8 mouse cellular contexts compared by ENCODE assay signal in the genomic region with DNA sequence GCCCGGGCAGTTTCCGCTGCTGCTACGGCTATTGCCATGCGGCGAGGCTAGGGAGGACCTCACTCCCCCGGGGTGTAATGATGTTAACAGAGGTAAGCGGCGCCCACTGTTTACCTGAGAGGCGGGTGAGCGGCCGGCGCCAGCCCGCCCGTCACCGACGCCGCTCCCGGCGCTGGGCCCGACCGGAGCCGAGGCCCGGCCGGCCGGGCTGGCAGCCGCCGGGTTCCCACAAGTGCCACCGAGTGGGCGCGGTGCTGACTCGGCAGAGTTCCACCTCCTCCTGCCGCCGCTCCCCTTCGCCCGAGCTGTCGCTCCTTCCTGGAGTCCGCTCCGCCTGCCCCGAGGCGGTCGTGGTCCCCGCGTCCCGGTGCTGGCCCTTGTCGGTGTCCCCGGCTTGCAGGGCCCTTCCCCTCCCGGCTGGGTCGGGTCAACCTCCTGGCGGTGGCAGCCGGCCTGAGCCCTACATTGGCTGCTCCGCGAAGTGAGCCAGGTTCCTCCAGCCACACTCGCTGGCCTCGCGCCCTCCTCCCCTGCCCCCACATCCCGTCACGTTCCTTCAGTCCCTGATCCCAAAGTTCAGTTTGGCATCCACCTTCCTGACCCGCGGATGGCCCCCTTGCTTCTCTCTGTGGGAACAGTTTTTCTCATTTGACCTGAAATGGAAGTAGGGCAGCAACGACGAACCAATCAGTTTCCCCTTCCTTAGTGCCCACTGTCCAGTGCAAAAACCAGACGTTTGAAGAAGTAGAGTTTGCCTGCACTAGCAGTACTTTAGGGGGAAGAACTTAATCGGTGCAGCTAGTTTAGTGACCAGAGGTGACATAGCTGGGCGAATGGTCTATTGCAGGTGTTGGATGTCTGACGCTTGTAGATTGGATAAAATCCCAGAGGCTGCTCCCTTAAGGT. TPM values are rescaled to one million over a fixed set of nuclear protein-coding genes. Genes with fewer than 3 reads are reported as not detected.
A peak's percentile ranks its signal among the peaks of the same experiment; 100 is the strongest.
DNase-seq lines count a peak whose midpoint lies in the region; ATAC-seq and TF ChIP-seq lines count a peak whose summit lies in the region.

No protein-coding gene starts in this region.

- TF ChIP-seq POLR2A in cortical plate, adult 2 months (IDR thresholded peaks at IDR 0.05; ENCODE audit: extremely low read depth, insufficient read depth, low read length) = no peak

- WGBS in hindbrain, embryonic 16.5 days = under 1% methylated on average over 42 of the region's 65 CpGs
- WGBS in limb, embryonic 12.5 days = under 1% methylated on average over 59 of the region's 65 CpGs
- WGBS in midbrain, embryonic 12.5 days = under 1% methylated on average over 61 of the region's 65 CpGs

- peak; percentile 90 for ATAC-seq in hindbrain, embryonic 16.5 days
- ATAC-seq in limb, embryonic 12.5 days (ENCODE audit: insufficient number of reproducible peaks, insufficient read depth, low FRiP score, low TSS enrichment, low read depth) = peak; percentile 78
- peak; percentile 89 for ATAC-seq in midbrain, embryonic 12.5 days (ENCODE audit: low FRiP score, low read depth)

- peak overlapping the region; percentile 96 for H3K9ac ChIP-seq in hindbrain, embryonic 16.5 days (ENCODE audit: low read depth, low read length)
- H3K9ac ChIP-seq in limb, embryonic 12.5 days (replicated peaks) = peak overlapping the region; percentile 96
- H3K9ac ChIP-seq in midbrain, embryonic 12.5 days (replicated peaks) = peak overlapping the region; percentile 96

- peaks cover 8% of the 10 kb centered on the region for H3K4me1 ChIP-seq in cortical plate, adult 2 months (ENCODE audit: control insufficient read depth, insufficient read depth, low read length)
- H3K4me1 ChIP-seq in hindbrain, embryonic 16.5 days (ENCODE audit: control insufficient read depth, insufficient read depth, low read depth, low read length) = peaks cover 11% of the 10 kb centered on the region
- peaks cover 16% of the 10 kb centered on the region for H3K4me1 ChIP-seq in limb, embryonic 12.5 days (replicated peaks)
- peaks cover 17% of the 10 kb centered on the region for H3K4me1 ChIP-seq in midbrain, embryonic 12.5 days

- H3K36me3 ChIP-seq in hindbrain, embryonic 16.5 days (ENCODE audit: control insufficient read depth, insufficient read depth, low read length) = no peaks in the 10 kb centered on the region
- H3K36me3 ChIP-seq in limb, embryonic 12.5 days = no peaks in the 10 kb centered on the region
- no peaks in the 10 kb centered on the region for H3K36me3 ChIP-seq in midbrain, embryonic 12.5 days

- TF ChIP-seq CTCF in cortical plate, adult 2 months (IDR thresholded peaks at IDR 0.05; ENCODE audit: extremely low read depth, insufficient read depth, low read length) = no peak

- H3K4me2 ChIP-seq in hindbrain, embryonic 16.5 days (ENCODE audit: low read length) = peak overlapping the region; percentile 90
- peak overlapping the region; percentile 70 for H3K4me2 ChIP-seq in limb, embryonic 12.5 days
- H3K4me2 ChIP-seq in midbrain, embryonic 12.5 days (replicated peaks) = peak overlapping the region; percentile 88

- H3K27ac ChIP-seq in cortical plate, adult 2 months (ENCODE audit: insufficient read depth, low read length) = peak overlapping the region; percentile 100
- peak overlapping the region; percentile 97 for H3K27ac ChIP-seq in hindbrain, embryonic 16.5 days (ENCODE audit: low read depth, low read length)
- peak overlapping the region; percentile 96 for H3K27ac ChIP-seq in limb, embryonic 12.5 days
- peak overlapping the region; percentile 97 for H3K27ac ChIP-seq in midbrain, embryonic 12.5 days (replicated peaks)

- DNase-seq in layer of hippocampus, adult 11-12 months (ENCODE audit: low spot score) = peak; percentile 47
- no peak for DNase-seq in layer of hippocampus, adult 18-20 months (ENCODE audit: low spot score in 2 of 2)
- peak; percentile 41 to 54 for DNase-seq in gastrocnemius, adult 8-10 months (ENCODE audit: low spot score in 2 of 2)
- DNase-seq in spleen, adult 18-20 months = peak; percentile 59 to 64

- H3K9me3 ChIP-seq in hindbrain, embryonic 16.5 days (ENCODE audit: control insufficient read depth, low read length) = no peaks in the 10 kb centered on the region
- H3K9me3 ChIP-seq in limb, embryonic 12.5 days = no peaks in the 10 kb centered on the region
- H3K9me3 ChIP-seq in midbrain, embryonic 12.5 days = no peaks in the 10 kb centered on the region

- no peaks in the 10 kb centered on the region; the same call in 1 of the 2 replicates for H3K27me3 ChIP-seq in hindbrain, embryonic 16.5 days (replicated peaks; ENCODE audit: control insufficient read depth, insufficient read depth, low read length)
- no peaks in the 10 kb centered on the region for H3K27me3 ChIP-seq in limb, embryonic 12.5 days
- H3K27me3 ChIP-seq in midbrain, embryonic 12.5 days = peaks cover 6% of the 10 kb centered on the region

- H3K4me3 ChIP-seq in cortical plate, adult 2 months (ENCODE audit: insufficient read depth, low read length) = peak overlapping the region; percentile 73
- peak overlapping the region; percentile 99 for H3K4me3 ChIP-seq in hindbrain, embryonic 16.5 days (ENCODE audit: low read length)
- peak overlapping the region; percentile 95 for H3K4me3 ChIP-seq in limb, embryonic 12.5 days (replicated peaks)
- H3K4me3 ChIP-seq in midbrain, embryonic 12.5 days = peak overlapping the region; percentile 95

RNA-seq across cellular contexts. Expression of a gene that starts 0.6 kb away (rescaled TPM):
- 10 to 100 TPM; 63.5 to 65.4 TPM for total RNA-seq in layer of hippocampus, adult 18-20 months (2021)
- 23.9 and 24.9 TPM in 2 replicates for polyA plus RNA-seq in cortical plate, adult 2 months (2012; rRNA removed)
- 10 to 100 TPM; 57.5 to 61.6 (median 57.9) TPM for total RNA-seq in gastrocnemius, adult 8-10 months (2022)
- polyA plus RNA-seq in hindbrain, embryonic 16.5 days (2015; fragmentation: Nextera tagmentation; extraction: Ambion mirVana) = 28.8 and 30.7 TPM in 2 replicates
- polyA plus RNA-seq in limb, embryonic 12.5 days (2016; fragmentation: Nextera tagmentation; extraction: Ambion mirVana) = 23.0 and 23.2 TPM in 2 replicates
- 22.2 and 24.3 TPM in 2 replicates for polyA plus RNA-seq in midbrain, embryonic 12.5 days (2016; fragmentation: Nextera tagmentation; extraction: Ambion mirVana)

Comparison
In these comparisons a context has a peak if more than half of its experiments do, and no peak if none do; other contexts are left out.
1. DNase-seq: peak in layer of hippocampus, adult 11-12 months (single experiment), gastrocnemius, adult 8-10 months (2 of 2) and spleen, adult 18-20 months (2 of 2); none in layer of hippocampus, adult 18-20 months (0 of 2).
2. Peak in every context shown above with its lines, with median percentiles within 50 percentile points of each other: H3K27ac ChIP-seq, H3K4me3 ChIP-seq, ATAC-seq, H3K4me2 ChIP-seq and H3K9ac ChIP-seq.